8 mouse cellular contexts compared by ENCODE assay signal in the genomic region with DNA sequence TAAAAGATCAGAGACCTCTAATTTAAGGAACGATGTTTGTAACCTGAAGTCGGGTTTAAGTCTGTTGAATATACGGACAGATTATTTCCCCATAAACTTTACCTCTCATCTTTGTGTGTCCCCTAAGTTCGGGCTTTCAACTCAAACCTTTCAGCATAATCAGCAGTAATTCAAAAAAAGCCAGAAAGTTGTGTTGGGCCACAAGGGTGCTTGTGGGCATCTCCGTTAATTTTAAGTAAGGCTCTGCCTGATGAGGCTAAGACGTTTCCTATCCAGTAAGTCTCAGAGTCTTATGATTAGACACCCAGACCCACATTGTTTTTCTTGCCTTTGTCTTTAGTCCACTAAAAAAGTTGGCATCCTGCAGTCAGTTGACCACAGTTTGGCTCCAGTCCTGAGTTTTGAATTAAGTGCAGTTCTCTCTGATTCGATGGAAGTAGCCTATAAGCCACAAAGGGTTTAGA. TPM values are rescaled to one million over a fixed set of nuclear protein-coding genes. Genes with fewer than 3 reads are reported as not detected.
DNase-seq lines count a peak whose midpoint lies in the region; ATAC-seq lines count a peak whose summit lies in the region.

No protein-coding gene starts in this region.

- no peak for ATAC-seq in neural tube, embryonic 11.5 days (ENCODE audit: insufficient read depth, low FRiP score, low TSS enrichment)
- no peak for ATAC-seq in embryonic facial prominence, embryonic 14.5 days (ENCODE audit: low read depth)
- ATAC-seq in hindbrain, embryonic 16.5 days, result no peak

- no peak for DNase-seq in neural tube, embryonic 11.5 days (ENCODE audit: low spot score)
- DNase-seq in neural tube, embryonic 10.5 days (ENCODE audit: extremely low spot score, low spot score), result no peak
- peak; percentile 85 for DNase-seq in embryonic facial prominence, embryonic 14.5 days (ENCODE audit: low spot score)
- DNase-seq in lung, postnatal 36 days, result peak; percentile 28
- DNase-seq in left cerebral cortex, adult 18-20 months (ENCODE audit: low spot score in 2 of 2), result no peak
- DNase-seq in cerebellum, adult 18-20 months, result no peak
- DNase-seq in frontal cortex, postnatal 25 days (ENCODE audit: low spot score in 2 of 2), result no peak

- H3K27me3 ChIP-seq in neural tube, embryonic 11.5 days (ENCODE audit: control insufficient read depth, insufficient read depth, low read length), result no peaks in the 10 kb centered on the region
- H3K27me3 ChIP-seq in embryonic facial prominence, embryonic 14.5 days (replicated peaks; ENCODE audit: control insufficient read depth, insufficient read depth, low read length), result no peaks in the 10 kb centered on the region
- no peaks in the 10 kb centered on the region for H3K27me3 ChIP-seq in hindbrain, embryonic 16.5 days (replicated peaks; ENCODE audit: control insufficient read depth, insufficient read depth, low read length)

- H3K4me2 ChIP-seq in neural tube, embryonic 11.5 days (ENCODE audit: low read depth), result peak overlapping the region; percentile 65
- H3K4me2 ChIP-seq in embryonic facial prominence, embryonic 14.5 days (ENCODE audit: low read depth, low read length), result peak overlapping the region; percentile 78
- H3K4me2 ChIP-seq in hindbrain, embryonic 16.5 days (ENCODE audit: low read length), result peak overlapping the region; percentile 78

- no peaks in the 10 kb centered on the region for H3K36me3 ChIP-seq in neural tube, embryonic 11.5 days (ENCODE audit: control insufficient read depth, insufficient read depth, low read length)
- H3K36me3 ChIP-seq in embryonic facial prominence, embryonic 14.5 days (ENCODE audit: control insufficient read depth, insufficient read depth, low read length), result 0 out of 2 replicates have a peak, but pooled peaks cover 5% of the 10 kb centered on the region
- H3K36me3 ChIP-seq in hindbrain, embryonic 16.5 days (ENCODE audit: control insufficient read depth, insufficient read depth, low read length), result no peaks in the 10 kb centered on the region

- peaks cover 12% of the 10 kb centered on the region; the same call in 1 of the 2 replicates for H3K4me1 ChIP-seq in neural tube, embryonic 11.5 days (ENCODE audit: control insufficient read depth, insufficient read depth, low read length)
- peaks cover 33% of the 10 kb centered on the region for H3K4me1 ChIP-seq in embryonic facial prominence, embryonic 14.5 days (ENCODE audit: control insufficient read depth, insufficient read depth, low read length)
- H3K4me1 ChIP-seq in hindbrain, embryonic 16.5 days (ENCODE audit: control insufficient read depth, insufficient read depth, low read depth, low read length), result peaks cover 27% of the 10 kb centered on the region

- no peaks in the 10 kb centered on the region for H3K9me3 ChIP-seq in neural tube, embryonic 11.5 days (ENCODE audit: control insufficient read depth, low read length)
- H3K9me3 ChIP-seq in embryonic facial prominence, embryonic 14.5 days (ENCODE audit: control insufficient read depth, low read length), result no peaks in the 10 kb centered on the region
- no peaks in the 10 kb centered on the region for H3K9me3 ChIP-seq in hindbrain, embryonic 16.5 days (ENCODE audit: control insufficient read depth, low read length)

- H3K9ac ChIP-seq in neural tube, embryonic 11.5 days (ENCODE audit: low read length), result peak overlapping the region; percentile 100
- H3K9ac ChIP-seq in embryonic facial prominence, embryonic 14.5 days (ENCODE audit: low read depth, low read length), result peak overlapping the region; percentile 100
- peak overlapping the region; percentile 99 for H3K9ac ChIP-seq in hindbrain, embryonic 16.5 days (ENCODE audit: low read depth, low read length)

- H3K27ac ChIP-seq in neural tube, embryonic 11.5 days (ENCODE audit: low read depth, low read length), result no peak overlapping the region; the same call in 1 of the 2 replicates
- peak overlapping the region; percentile 97 for H3K27ac ChIP-seq in embryonic facial prominence, embryonic 14.5 days (replicated peaks; ENCODE audit: low read depth, low read length)
- H3K27ac ChIP-seq in hindbrain, embryonic 16.5 days (ENCODE audit: low read depth, low read length), result peak overlapping the region; percentile 93

- H3K4me3 ChIP-seq in neural tube, embryonic 11.5 days (ENCODE audit: low read depth, low read length), result peak overlapping the region; percentile 98
- H3K4me3 ChIP-seq in embryonic facial prominence, embryonic 14.5 days (ENCODE audit: low read depth, low read length), result peak overlapping the region; percentile 99
- peak overlapping the region; percentile 99 for H3K4me3 ChIP-seq in hindbrain, embryonic 16.5 days (ENCODE audit: low read length)

- 6% methylated on average over 7 of the region's 7 CpGs for WGBS in neural tube, embryonic 11.5 days
- 2% methylated on average over 7 of the region's 7 CpGs for WGBS in embryonic facial prominence, embryonic 14.5 days
- WGBS in hindbrain, embryonic 16.5 days, result under 1% methylated on average over 7 of the region's 7 CpGs

RNA-seq across cellular contexts. Expression of a gene that starts 1.2 kb away (rescaled TPM):
- polyA plus RNA-seq in neural tube, embryonic 11.5 days (2014; fragmentation: Nextera tagmentation; extraction: Ambion mirVana), result 79.1 and 82.8 TPM in 2 replicates
- polyA plus RNA-seq in embryonic facial prominence, embryonic 14.5 days (2014; fragmentation: Nextera tagmentation; extraction: Ambion mirVana), result 64.4 and 66.7 TPM in 2 replicates
- polyA plus RNA-seq in hindbrain, embryonic 16.5 days (2015; fragmentation: Nextera tagmentation; extraction: Ambion mirVana), result 40.7 and 48.0 TPM in 2 replicates
- total RNA-seq in left cerebral cortex, adult 18-20 months (2021), result 10 to 100 TPM; 51.5 to 57.7 TPM

RNA-seq across cellular contexts. Expression of a gene that starts 27.9 kb away (rescaled TPM):
- not detected in 2 replicates for polyA plus RNA-seq in neural tube, embryonic 11.5 days (2014; fragmentation: Nextera tagmentation; extraction: Ambion mirVana)
- polyA plus RNA-seq in embryonic facial prominence, embryonic 14.5 days (2014; fragmentation: Nextera tagmentation; extraction: Ambion mirVana), result not detected in 2 replicates
- polyA plus RNA-seq in hindbrain, embryonic 16.5 days (2015; fragmentation: Nextera tagmentation; extraction: Ambion mirVana), result not detected in 2 replicates
- not detected for total RNA-seq in left cerebral cortex, adult 18-20 months (2021)

Comparison
In these comparisons a context has a peak if more than half of its experiments do, and no peak if none do; other contexts are left out.
1. DNase-seq: peak in embryonic facial prominence, embryonic 14.5 days (single experiment) and lung, postnatal 36 days (single experiment); none in neural tube, embryonic 11.5 days (single experiment), neural tube, embryonic 10.5 days (single experiment), left cerebral cortex, adult 18-20 months (0 of 2), cerebellum, adult 18-20 months (0 of 2) and frontal cortex, postnatal 25 days (0 of 2).
2. Peak in every context shown above with its lines, with median percentiles within 50 percentile points of each other: H3K4me2 ChIP-seq, H3K4me3 ChIP-seq and H3K9ac ChIP-seq.